Mouse (Mus musculus): ENCODE measurements at regions not wholly inside any gene's neighbourhood (a gene's known extent, or its start where the extent isn't known, plus 50 kb on each side); places are given as distances from the start of the nearest gene placed in this dataset.

GRCm38 (mm10) chr6:140927616-140928015 lies 198.5 kb downstream of the Gm11077 start:
- DNase-seq (ENCODE audit: low spot score in 2 of 2): no peak

- DNase-seq (ENCODE audit: low spot score in 2 of 2): no peak
Measured at GRCm38 (mm10) chr6:140934286-140934685, 205.2 kb downstream of the Gm11077 start.

GRCm38 (mm10) chr6:140938025-140938424 lies 208.9 kb downstream of the Gm11077 start:
- DNase-seq (ENCODE audit: low spot score in 2 of 2): no peak

- no peak for DNase-seq (ENCODE audit: low spot score in 2 of 2)
Measured at GRCm38 (mm10) chr6:140946720-140947119, 217.6 kb downstream of the Gm11077 start.

GRCm38 (mm10) chr6:140950483-140950882 lies 221.4 kb downstream of the Gm11077 start:
- no peak for DNase-seq (ENCODE audit: low spot score in 2 of 2)

GRCm38 (mm10) chr6:140953256-140953655 lies 224.2 kb downstream of the Gm11077 start:
- no peak for DNase-seq (ENCODE audit: low spot score in 2 of 2)

- DNase-seq (ENCODE audit: low spot score in 2 of 2): no peak
Measured at GRCm38 (mm10) chr6:140953721-140954120, 224.6 kb downstream of the Gm11077 start.

- DNase-seq (ENCODE audit: low spot score in 2 of 2): no peak
Measured at GRCm38 (mm10) chr6:140955751-140956521, 226.9 kb downstream of the Gm11077 start.

- no peak for DNase-seq (ENCODE audit: low spot score in 2 of 2)
Measured at GRCm38 (mm10) chr6:140956522-140956863, 227.4 kb downstream of the Gm11077 start.

GRCm38 (mm10) chr6:140961987-140962386 lies 232.9 kb downstream of the Gm11077 start:
- no peak for DNase-seq (ENCODE audit: low spot score in 2 of 2)

- DNase-seq (ENCODE audit: low spot score in 2 of 2): no peak
Measured at GRCm38 (mm10) chr6:140962563-140962962, 233.5 kb downstream of the Gm11077 start.

- no peak for DNase-seq (ENCODE audit: low spot score in 2 of 2)
Measured at GRCm38 (mm10) chr6:140973732-140974131, 244.6 kb downstream of the Gm11077 start.

- no peak for DNase-seq (ENCODE audit: low spot score in 2 of 2)
Measured at GRCm38 (mm10) chr6:140976989-140977388, 247.9 kb downstream of the Gm11077 start.

GRCm38 (mm10) chr6:140983610-140984009 lies 254.5 kb downstream of the Gm11077 start:
- no peak for DNase-seq (ENCODE audit: low spot score in 2 of 2)

GRCm38 (mm10) chr6:140984249-140984648 lies 255.2 kb downstream of the Gm11077 start:
- no peak for DNase-seq (ENCODE audit: low spot score in 2 of 2)

- no peak for DNase-seq (ENCODE audit: low spot score in 2 of 2)
Measured at GRCm38 (mm10) chr6:140993643-140994580, 255.2 kb upstream of the Pde3a start.

GRCm38 (mm10) chr6:140995340-140996135 lies 253.5 kb upstream of the Pde3a start:
- no peak for DNase-seq (ENCODE audit: low spot score in 2 of 2)

- no peak for DNase-seq (ENCODE audit: low spot score in 2 of 2)
Measured at GRCm38 (mm10) chr6:140998069-140998468, 251.0 kb upstream of the Pde3a start.

- DNase-seq (ENCODE audit: low spot score in 2 of 2): no peak
Measured at GRCm38 (mm10) chr6:141000552-141000951, 248.5 kb upstream of the Pde3a start.

GRCm38 (mm10) chr6:141001306-141001705 lies 247.8 kb upstream of the Pde3a start:
- no peak for DNase-seq (ENCODE audit: low spot score in 2 of 2)

- no peak for DNase-seq (ENCODE audit: low spot score in 2 of 2)
Measured at GRCm38 (mm10) chr6:141015055-141015681, 233.9 kb upstream of the Pde3a start.

Measured in thymus, postnatal 10 days (tissue).